Mouse (Mus musculus): ENCODE measurements around the gene Ccnt1. TPM values are rescaled to one million over a fixed set of nuclear protein-coding genes. Genes with fewer than 3 reads are reported as not detected.
A peak's percentile ranks its signal among the peaks of the same experiment; 100 is the strongest.

Ccnt1 gene
- polyA plus RNA-seq, 1 experiment, result 9.4 TPM

DNA sequence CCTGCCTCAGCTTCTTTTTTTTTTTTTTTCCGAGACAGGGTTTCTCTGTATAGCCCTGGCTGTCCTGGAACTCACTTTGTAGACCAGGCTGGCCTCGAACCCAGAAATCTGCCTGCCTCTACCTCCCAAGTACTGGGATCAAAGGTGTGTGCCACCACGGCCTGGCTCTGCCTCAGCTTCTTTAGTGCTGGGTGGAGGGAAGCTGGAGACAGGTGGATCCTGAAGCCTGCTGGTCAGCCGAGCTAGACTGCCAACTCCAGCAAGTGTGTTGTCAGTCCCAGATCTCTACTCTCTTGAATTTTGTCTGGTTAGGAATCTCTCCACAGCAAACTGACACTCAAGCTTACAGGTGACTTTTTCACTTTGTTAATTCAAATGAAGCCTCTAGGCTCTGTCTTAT is 34.8 kb downstream of the Ccnt1 start:
- Histone ChIP-seq H3K27ac (ENCODE audit: insufficient read depth, low read length) (no peak overlapping the region), H3K4me3 (ENCODE audit: extremely low read depth, insufficient read depth, insufficient read length) (no peak overlapping the region), H3K4me1 (ENCODE audit: control insufficient read depth, insufficient read depth, insufficient read length) (peaks cover 5% of the 10 kb centered on the region; the same call in 1 of the 2 replicates), H3K27me3 (ENCODE audit: control insufficient read depth, insufficient read depth, low read length) (no peaks in the 10 kb centered on the region), H3K36me3 (ENCODE audit: control insufficient read depth, insufficient read depth, low read length) (peaks cover 6% of the 10 kb centered on the region)
- 81% methylated on average over 4 of the region's 4 CpGs for WGBS
- DNase-seq (ENCODE audit: low read depth in 1 of 2, low spot score in 2 of 2), result no peak
- TF ChIP-seq CTCF (IDR thresholded peaks at IDR 0.05; ENCODE audit: extremely low read depth, insufficient read depth, insufficient read length, insufficient replicate concordance), result no peak
- TF ChIP-seq POLR2A (IDR thresholded peaks at IDR 0.05; ENCODE audit: low read depth, low read length), result no peak

DNA sequence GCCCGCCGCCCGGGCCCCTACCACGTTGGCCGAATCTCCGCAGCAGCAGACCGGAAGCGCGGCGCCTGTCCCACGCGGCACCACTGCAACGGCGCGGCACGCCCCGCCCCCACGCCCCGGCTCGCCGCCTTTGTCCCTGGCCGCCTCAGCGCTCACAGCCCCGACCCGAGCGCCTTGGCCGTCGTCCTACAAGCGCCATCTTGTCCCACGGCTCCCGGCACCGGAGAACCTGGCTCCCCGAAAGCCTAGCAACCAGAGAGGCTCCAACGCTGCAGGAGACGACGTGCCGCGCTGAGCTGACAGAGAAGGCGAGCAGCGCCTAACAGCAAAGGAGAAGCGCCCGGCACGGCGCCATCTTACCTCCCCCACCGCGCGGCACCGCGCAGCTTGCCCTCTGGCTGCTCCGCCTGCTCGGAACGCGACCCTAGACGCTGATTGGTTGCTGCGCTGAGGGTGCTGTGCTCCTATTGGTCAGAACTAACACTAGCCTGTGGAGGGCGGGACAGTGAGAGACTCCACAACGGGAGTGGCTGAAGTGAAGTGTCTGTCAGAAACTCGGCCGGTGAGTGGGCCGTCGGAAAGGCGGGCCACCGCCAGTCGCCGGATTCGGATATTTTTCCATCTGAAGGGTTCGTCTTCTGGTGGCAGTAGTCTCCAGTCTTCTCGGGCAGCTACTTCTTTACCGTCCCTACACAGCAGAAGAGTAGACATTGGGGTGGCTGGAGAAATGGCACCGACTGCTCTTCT is 36.7 kb downstream of the Ccnt1 start, which contains the start of gene Kansl2:
Gene Kansl2, minus strand, starts transcription at position 384 of the 747 bp plus-strand sequence.
- WGBS, result 1% methylated on average over 66 of the region's 70 CpGs
- peaks cover 5% of the 10 kb centered on the region; the same call in 1 of the 2 replicates for H3K4me1 ChIP-seq (ENCODE audit: control insufficient read depth, insufficient read depth, insufficient read length)
- TF ChIP-seq CTCF (IDR thresholded peaks at IDR 0.05; ENCODE audit: extremely low read depth, insufficient read depth, insufficient read length, insufficient replicate concordance), result no peak
- TF ChIP-seq POLR2A (IDR thresholded peaks at IDR 0.05; ENCODE audit: low read depth, low read length), result peak; percentile 96

DNA sequence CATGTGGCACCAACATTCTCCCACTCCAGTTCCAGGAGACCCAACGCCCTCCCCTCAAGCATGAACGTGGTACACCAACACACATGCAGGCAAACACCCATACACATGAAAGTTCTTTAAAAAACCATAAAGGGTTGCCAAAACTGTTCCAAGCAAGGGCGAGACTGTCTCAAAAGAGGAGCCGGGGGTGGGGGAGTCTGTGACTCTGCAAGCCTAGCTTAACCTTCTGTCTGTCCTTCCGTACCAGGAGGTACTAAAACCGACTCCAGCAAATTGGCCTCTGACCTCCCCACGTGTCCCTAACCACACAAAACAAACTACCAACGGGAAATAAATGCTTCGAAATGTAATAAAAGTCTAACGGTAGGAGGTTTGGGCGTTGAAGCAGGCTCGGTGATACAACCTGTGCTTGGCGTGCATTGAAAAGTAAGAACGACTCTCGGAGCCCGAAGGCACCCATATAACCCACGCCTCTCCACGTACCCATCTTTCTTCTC is 37.6 kb downstream of the Ccnt1 start:
- under 1% methylated on average over 18 of the region's 18 CpGs for WGBS
- H3K4me3 ChIP-seq (ENCODE audit: extremely low read depth, insufficient read depth, insufficient read length), result peak overlapping the region; percentile 54
- no peak for DNase-seq (ENCODE audit: low read depth in 1 of 2, low spot score in 2 of 2)
- no peaks in the 10 kb centered on the region for H3K27me3 ChIP-seq (ENCODE audit: control insufficient read depth, insufficient read depth, low read length)
- no peak for TF ChIP-seq CTCF (IDR thresholded peaks at IDR 0.05; ENCODE audit: extremely low read depth, insufficient read depth, insufficient read length, insufficient replicate concordance)
- no peak overlapping the region for H3K27ac ChIP-seq (ENCODE audit: insufficient read depth, low read length)
- H3K4me1 ChIP-seq (ENCODE audit: control insufficient read depth, insufficient read depth, insufficient read length), result peaks cover 5% of the 10 kb centered on the region; the same call in 1 of the 2 replicates
- H3K36me3 ChIP-seq (ENCODE audit: control insufficient read depth, insufficient read depth, low read length), result peaks cover 20% of the 10 kb centered on the region

More for the DNA sequence above, 36.7 kb downstream of the Ccnt1 start, which contains the start of gene Kansl2:
- Histone ChIP-seq H3K27me3 (ENCODE audit: control insufficient read depth, insufficient read depth, low read length) (no peaks in the 10 kb centered on the region), H3K27ac (ENCODE audit: insufficient read depth, low read length) (peak within 1 kb of the TSS; percentile 99), H3K36me3 (ENCODE audit: control insufficient read depth, insufficient read depth, low read length) (peaks cover 15% of the 10 kb centered on the region), H3K4me3 (ENCODE audit: extremely low read depth, insufficient read depth, insufficient read length) (peak within 1 kb of the TSS; percentile 98)
- peak; percentile 97 to 98 for DNase-seq (ENCODE audit: low read depth in 1 of 2, low spot score in 2 of 2)

DNA sequence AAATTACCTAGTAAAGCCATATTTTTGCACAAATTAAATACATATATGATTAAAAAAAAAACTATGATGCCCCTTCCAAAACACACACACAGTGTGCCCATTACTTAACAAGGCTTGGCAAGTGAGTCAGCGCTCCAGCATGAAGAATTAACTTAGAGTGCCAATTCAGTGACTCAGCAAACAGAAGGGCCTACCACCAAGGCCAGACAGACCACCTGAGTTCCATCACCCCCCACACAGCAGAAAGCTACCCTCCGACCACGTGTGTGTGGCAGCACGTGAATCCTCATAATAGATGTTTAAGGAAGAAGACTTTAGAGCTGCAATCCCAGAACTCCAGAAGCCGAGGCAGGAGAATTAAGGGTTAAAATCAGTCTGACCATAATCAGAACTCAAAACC is 38.4 kb downstream of the Ccnt1 start:
- H3K4me1 ChIP-seq (ENCODE audit: control insufficient read depth, insufficient read depth, insufficient read length), result peaks cover 5% of the 10 kb centered on the region; the same call in 1 of the 2 replicates
- 33% methylated on average over 5 of the region's 5 CpGs for WGBS
- H3K4me3 ChIP-seq (ENCODE audit: extremely low read depth, insufficient read depth, insufficient read length), result no peak overlapping the region
- TF ChIP-seq CTCF (IDR thresholded peaks at IDR 0.05; ENCODE audit: extremely low read depth, insufficient read depth, insufficient read length, insufficient replicate concordance), result no peak
- TF ChIP-seq POLR2A (IDR thresholded peaks at IDR 0.05; ENCODE audit: low read depth, low read length), result no peak
- H3K36me3 ChIP-seq (ENCODE audit: control insufficient read depth, insufficient read depth, low read length), result peaks cover 27% of the 10 kb centered on the region
- H3K27me3 ChIP-seq (ENCODE audit: control insufficient read depth, insufficient read depth, low read length), result no peaks in the 10 kb centered on the region
- no peak overlapping the region for H3K27ac ChIP-seq (ENCODE audit: insufficient read depth, low read length)
- DNase-seq (ENCODE audit: low read depth in 1 of 2, low spot score in 2 of 2), result no peak

DNA sequence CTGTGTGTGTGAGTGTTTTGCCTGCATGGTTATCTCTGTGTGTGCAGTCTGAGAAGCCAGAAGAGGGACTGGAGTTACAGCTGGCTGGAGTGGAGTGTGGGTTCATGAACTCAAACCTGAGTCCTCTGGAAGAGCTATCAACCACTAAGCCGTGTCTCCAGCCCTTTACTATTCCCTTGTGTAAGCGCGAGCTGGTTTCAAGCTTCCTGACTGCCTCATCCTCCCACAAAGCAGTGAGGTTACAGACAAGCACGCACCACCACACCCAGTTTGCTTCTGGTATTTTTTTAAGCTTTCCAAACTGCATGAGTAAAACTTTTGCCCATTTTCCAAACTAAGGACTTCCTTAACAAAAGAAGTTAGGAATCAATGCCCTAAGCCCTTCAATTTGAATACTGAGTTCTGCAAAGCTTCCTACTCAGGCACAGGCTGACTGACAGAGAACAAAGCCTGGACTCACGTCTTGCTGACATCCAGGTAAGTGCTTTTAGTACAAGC is 42.6 kb downstream of the Ccnt1 start:
- H3K27ac ChIP-seq (ENCODE audit: insufficient read depth, low read length), result no peak overlapping the region
- WGBS, result 71% methylated on average over 5 of the region's 5 CpGs
- H3K4me1 ChIP-seq (ENCODE audit: control insufficient read depth, insufficient read depth, insufficient read length), result peaks cover 5% of the 10 kb centered on the region; the same call in 1 of the 2 replicates
- no peaks in the 10 kb centered on the region for H3K27me3 ChIP-seq (ENCODE audit: control insufficient read depth, insufficient read depth, low read length)
- H3K4me3 ChIP-seq (ENCODE audit: extremely low read depth, insufficient read depth, insufficient read length), result no peak overlapping the region
- H3K36me3 ChIP-seq (ENCODE audit: control insufficient read depth, insufficient read depth, low read length), result peaks cover 49% of the 10 kb centered on the region
- DNase-seq (ENCODE audit: low read depth in 1 of 2, low spot score in 2 of 2), result no peak
- TF ChIP-seq POLR2A (IDR thresholded peaks at IDR 0.05; ENCODE audit: low read depth, low read length) (no peak), CTCF (IDR thresholded peaks at IDR 0.05; ENCODE audit: extremely low read depth, insufficient read depth, insufficient read length, insufficient replicate concordance) (no peak)

DNA sequence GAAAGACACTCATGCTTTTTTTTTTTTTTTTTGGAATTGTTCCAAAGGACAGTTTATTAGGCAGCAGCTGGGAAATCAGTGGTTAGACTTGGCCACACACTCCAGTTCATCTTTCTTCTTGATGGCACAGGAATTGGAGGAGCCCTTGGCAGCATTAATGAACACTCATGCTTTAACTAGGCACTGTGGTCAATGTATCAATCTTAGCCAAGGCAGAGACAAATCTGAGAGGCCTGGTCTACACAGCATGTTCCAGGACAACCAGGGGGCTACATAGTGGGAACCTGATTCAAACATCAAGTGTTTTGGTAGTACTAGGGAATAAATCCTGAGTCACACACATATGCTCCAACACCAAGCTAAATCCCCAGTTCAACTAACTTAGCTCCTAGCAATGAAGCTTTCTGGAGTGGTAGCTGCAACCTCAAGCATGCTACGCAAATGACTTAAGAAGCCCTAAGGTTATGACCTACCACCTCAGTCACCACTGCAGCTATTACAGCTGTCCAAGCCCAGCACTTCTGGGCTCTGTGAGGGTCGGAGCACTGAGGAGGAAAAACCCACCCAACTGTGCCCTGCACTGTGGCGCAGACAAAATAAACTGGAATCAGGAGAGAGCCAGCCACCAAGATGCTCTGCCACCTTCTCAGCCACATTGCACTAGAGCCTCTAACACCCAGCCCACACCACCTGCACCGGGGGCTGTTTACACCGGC is 43.5 kb downstream of the Ccnt1 start:
- H3K4me3 ChIP-seq (ENCODE audit: extremely low read depth, insufficient read depth, insufficient read length), result no peak overlapping the region

More for the DNA sequence above, 43.5 kb downstream of the Ccnt1 start:
- WGBS, result 97% methylated on average over 5 of the region's 5 CpGs
- peaks cover 58% of the 10 kb centered on the region for H3K36me3 ChIP-seq (ENCODE audit: control insufficient read depth, insufficient read depth, low read length)
- H3K27ac ChIP-seq (ENCODE audit: insufficient read depth, low read length), result no peak overlapping the region
- H3K27me3 ChIP-seq (ENCODE audit: control insufficient read depth, insufficient read depth, low read length), result no peaks in the 10 kb centered on the region
- no peak for TF ChIP-seq POLR2A (IDR thresholded peaks at IDR 0.05; ENCODE audit: low read depth, low read length)
- no peak for TF ChIP-seq CTCF (IDR thresholded peaks at IDR 0.05; ENCODE audit: extremely low read depth, insufficient read depth, insufficient read length, insufficient replicate concordance)
- no peak for DNase-seq (ENCODE audit: low read depth in 1 of 2, low spot score in 2 of 2)
- no peaks in the 10 kb centered on the region for H3K4me1 ChIP-seq (ENCODE audit: control insufficient read depth, insufficient read depth, insufficient read length)
